Mouse (Mus musculus) forebrain, postnatal 0 days (tissue): ENCODE results near the gene Oasl2. TPM values are rescaled to one million over a fixed set of nuclear protein-coding genes. Genes with fewer than 3 reads are reported as not detected.

Experiments
- ATAC-seq: fragments of 200-750 bp; cut with Nextera tagmentation; 2 replicates; pipeline ENCODE4 v1.8.0; 2017; ENCODE audit warnings: mild to moderate bottlenecking, moderate library complexity
- DNase-seq: peaks from one replicate; pipeline ENCODE4 v3.0.0-alpha.2; 2015
- H3K27ac ChIP-seq: fragments of 300-500 bp; sonication (generic); 2 replicates; pipeline ENCODE4 v1.5.1; 2014; ENCODE audit warnings: low read depth, mild to moderate bottlenecking, antibody characterized with exemption, low read length, moderate library complexity, mixed read lengths
- H3K27me3 ChIP-seq: fragments of 300-500 bp; sonication (generic); 2 replicates; pipeline ENCODE4 v1.6.1; 2014; ENCODE audit warnings: mild to moderate bottlenecking, low read length, mixed read lengths; ENCODE audit not compliant: insufficient read depth
- H3K36me3 ChIP-seq: fragments of 300-500 bp; sonication (generic); 2 replicates; pipeline ENCODE4 v1.6.1; 2014; ENCODE audit warnings: mild to moderate bottlenecking, moderate library complexity; ENCODE audit not compliant: insufficient read depth
- H3K4me1 ChIP-seq: fragments of 300-500 bp; sonication (generic); 2 replicates; pipeline ENCODE4 v1.6.1; 2014; ENCODE audit warnings: antibody characterized with exemption; ENCODE audit not compliant: insufficient read depth
- H3K4me2 ChIP-seq: fragments of 300-500 bp; sonication (generic); 2 replicates; pipeline ENCODE4 v1.6.1; 2014; ENCODE audit warnings: low read depth, mild to moderate bottlenecking, moderate library complexity
- H3K4me3 ChIP-seq: fragments of 300-500 bp; sonication (generic); 2 replicates; pipeline ENCODE4 v1.5.1; 2014; ENCODE audit warnings: low read depth, low read length, mixed read lengths
- H3K9ac ChIP-seq: fragments of 300-500 bp; sonication (generic); 2 replicates; pipeline ENCODE4 v1.6.1; 2014; ENCODE audit warnings: mild to moderate bottlenecking
- H3K9me3 ChIP-seq: fragments of 300-500 bp; sonication (generic); 2 replicates; pipeline ENCODE4 v1.6.1; 2016; ENCODE audit warnings: low read length
- CTCF ChIP-seq: sonication (generic); IDR thresholded peaks from 2 replicates; pipeline ENCODE4 v1.5.1; 2016; ENCODE audit warnings: antibody characterized with exemption, control low read depth, low read depth
- WGBS: fragments of 180-500 bp; shearing (Covaris S2); extraction: QIAGEN DNeasy Blood & Tissue Kit; methylation state at CpG from one replicate; pipeline ENCODE4 v1.1.7; 2014; 5-methylcytosine and 5-hydroxymethylcytosine counted together
- polyA plus RNA-seq: library from polyadenylated mRNA; unstranded; fragments of >200 nt; fragmentation: Nextera tagmentation; extraction: Ambion mirVana; gene quantifications from 2 replicates; pipeline ENCODE4 v1.2.1, GENCODE M21; 2015
- total RNA-seq: library from RNA; depleted of rRNA; stranded (reverse); fragments of >200 nt; gene quantifications from 2 replicates; pipeline ENCODE4 v1.2.3, GENCODE M21; 2014

The Oasl2 gene
- total and polyA plus RNA-seq, 2 experiments from 2014 or later, result 4.8 to 7.0 TPM

DNA sequence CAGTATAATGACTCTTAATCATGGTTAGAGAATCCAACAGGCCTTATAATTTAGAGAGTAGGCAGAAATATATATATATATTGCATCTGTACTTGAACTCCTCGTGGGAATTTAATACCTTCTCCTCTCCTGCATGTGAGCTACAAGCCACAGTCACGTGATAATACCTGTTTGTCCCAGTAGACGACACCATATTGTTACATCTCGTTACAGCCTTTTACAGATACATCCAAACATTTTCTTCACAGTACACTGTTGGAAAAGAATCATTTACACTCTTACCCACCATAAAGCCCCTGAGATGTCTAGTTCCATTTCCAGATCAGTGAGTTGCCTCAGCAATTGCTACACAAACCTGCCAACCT, 46.0 kb downstream of the Oasl2 start:
- peak; percentile 11 for ATAC-seq
- DNase-seq, result no peak
- Histone ChIP-seq H3K27me3 (no peaks in the 10 kb centered on the region), H3K4me1 (0 out of 2 replicates have a peak, but pooled peaks cover 8% of the 10 kb centered on the region), H3K4me2 (peak overlapping the region; percentile 72), H3K27ac (peak overlapping the region; percentile 92), H3K9me3 (no peaks in the 10 kb centered on the region; the same call in 1 of the 2 replicates), H3K4me3 (peak overlapping the region; percentile 81), H3K36me3 (peaks cover 22% of the 10 kb centered on the region), H3K9ac (peak overlapping the region; percentile 96)
- 32% methylated on average over 4 of the region's 4 CpGs for WGBS
- no peak for TF ChIP-seq CTCF

DNA sequence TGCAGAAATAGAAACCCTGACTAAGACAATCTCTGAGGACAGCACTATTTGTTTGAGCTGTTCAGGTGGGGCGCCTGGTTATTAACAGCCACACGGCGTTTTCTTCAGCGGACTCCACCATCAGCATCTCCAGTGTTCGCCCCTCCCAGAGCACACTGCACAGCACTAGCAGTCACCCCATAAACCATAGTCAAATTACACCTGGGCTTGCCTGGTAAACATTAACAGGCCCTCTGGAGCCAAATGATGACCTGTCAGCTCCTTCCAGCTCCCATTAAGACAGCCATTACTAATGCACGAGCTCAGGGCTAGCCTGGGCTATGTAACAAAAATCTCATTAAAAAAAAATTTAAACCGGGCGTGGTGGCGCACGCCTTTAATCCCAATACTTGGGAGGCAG, 48.3 kb downstream of the Oasl2 start:
- peaks cover 45% of the 10 kb centered on the region for H3K36me3 ChIP-seq
- no peaks in the 10 kb centered on the region for H3K9me3 ChIP-seq
- H3K4me3 ChIP-seq, result no peak overlapping the region
- ATAC-seq, result no peak
- 98% methylated on average over 10 of the region's 10 CpGs for WGBS
- no peak overlapping the region for H3K4me2 ChIP-seq
- no peak for DNase-seq
- H3K27me3 ChIP-seq, result no peaks in the 10 kb centered on the region
- H3K9ac ChIP-seq, result no peak overlapping the region
- H3K27ac ChIP-seq, result no peak overlapping the region
- no peak for TF ChIP-seq CTCF
- H3K4me1 ChIP-seq, result 0 out of 2 replicates have a peak, but pooled peaks cover 8% of the 10 kb centered on the region

DNA sequence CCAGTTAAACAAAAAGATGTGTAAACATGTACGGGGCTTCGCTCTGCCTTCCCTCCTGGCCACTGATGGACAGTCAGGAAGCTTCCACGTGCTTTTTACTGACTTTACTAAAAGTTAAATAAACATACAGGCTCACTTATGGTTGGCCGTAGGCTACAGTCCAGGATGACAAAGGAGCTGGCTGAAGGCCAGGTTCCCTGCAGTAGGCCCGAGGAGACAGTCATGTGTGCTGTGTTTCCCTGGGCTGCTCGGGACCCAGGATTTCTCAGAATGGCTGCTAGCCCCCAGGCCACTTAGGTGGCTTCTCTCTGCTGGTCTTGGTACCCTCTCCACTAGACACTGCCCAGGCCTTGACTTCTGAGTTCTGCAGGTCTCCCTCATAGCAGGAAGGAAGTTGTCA, 52.2 kb downstream of the Oasl2 start:
- WGBS, result 51% methylated on average over 6 of the region's 6 CpGs

DNA sequence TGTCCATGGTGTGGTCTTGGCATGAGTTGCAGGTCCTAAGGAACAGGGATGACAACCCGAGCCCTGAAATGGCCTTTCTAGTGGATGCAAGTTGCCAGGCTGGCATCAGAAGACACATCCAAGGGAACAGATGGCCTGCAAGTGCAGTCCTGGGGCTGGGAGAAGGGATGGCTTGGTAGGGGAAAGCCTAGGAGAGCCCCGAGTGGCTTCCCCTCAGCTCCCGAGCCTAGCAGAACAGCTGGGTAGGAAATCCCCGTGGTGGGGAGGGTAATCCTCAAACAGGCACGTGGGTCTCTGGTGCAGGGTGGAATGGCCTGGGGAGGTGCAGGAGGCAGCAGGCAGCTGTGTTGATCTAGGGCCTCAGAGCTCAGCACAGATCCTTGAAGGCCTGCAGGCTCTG, 52.6 kb downstream of the Oasl2 start:
- Histone ChIP-seq H3K9ac (no peak overlapping the region), H3K9me3 (no peaks in the 10 kb centered on the region), H3K4me3 (no peak overlapping the region), H3K27ac (no peak overlapping the region), H3K4me2 (no peak overlapping the region), H3K4me1 (no peaks in the 10 kb centered on the region), H3K27me3 (no peaks in the 10 kb centered on the region), H3K36me3 (peaks cover 46% of the 10 kb centered on the region)
- TF ChIP-seq CTCF, result no peak
- 56% methylated on average over 5 of the region's 5 CpGs for WGBS
- ATAC-seq (peak; percentile 32; the same call in 1 of the 2 replicates), DNase-seq (no peak)

More for the DNA sequence above, 52.2 kb downstream of the Oasl2 start:
- H3K9me3 ChIP-seq, result no peaks in the 10 kb centered on the region
- no peak overlapping the region for H3K4me2 ChIP-seq
- H3K36me3 ChIP-seq, result peaks cover 46% of the 10 kb centered on the region
- TF ChIP-seq CTCF, result no peak
- DNase-seq, result no peak
- ATAC-seq, result no peak
- H3K9ac ChIP-seq, result no peak overlapping the region
- H3K4me1 ChIP-seq, result no peaks in the 10 kb centered on the region
- H3K27ac ChIP-seq, result no peak overlapping the region
- no peaks in the 10 kb centered on the region for H3K27me3 ChIP-seq
- no peak overlapping the region for H3K4me3 ChIP-seq

DNA sequence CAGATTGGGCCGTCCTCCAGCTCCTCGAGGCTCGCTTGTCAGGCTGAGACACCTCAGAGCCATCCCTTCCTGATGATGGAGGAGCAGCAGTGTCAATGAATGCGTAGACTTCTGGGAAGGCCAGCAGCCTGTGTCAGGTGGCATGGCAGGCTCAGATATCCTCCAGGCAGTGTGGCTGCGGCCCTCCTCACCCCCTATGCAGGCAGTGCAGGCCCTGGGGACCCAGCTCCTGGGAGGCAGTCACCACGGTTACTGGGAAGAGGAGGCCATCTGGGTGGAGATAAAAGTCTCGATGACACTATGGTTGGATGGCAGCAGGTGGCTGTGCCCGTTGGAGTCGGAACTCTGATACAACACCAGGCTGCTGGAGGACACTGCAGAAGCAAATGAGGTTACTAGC, 53.1 kb downstream of the Oasl2 start:
- ATAC-seq, result 0 out of 2 replicates have a peak, but pooled peaks have one; percentile 10
- TF ChIP-seq CTCF, result no peak
- Histone ChIP-seq H3K4me2 (no peak overlapping the region), H3K36me3 (peaks cover 46% of the 10 kb centered on the region), H3K27ac (no peak overlapping the region), H3K9ac (no peak overlapping the region), H3K4me3 (no peak overlapping the region), H3K27me3 (no peaks in the 10 kb centered on the region), H3K4me1 (no peaks in the 10 kb centered on the region), H3K9me3 (no peaks in the 10 kb centered on the region)
- WGBS, result 86% methylated on average over 9 of the region's 9 CpGs
- DNase-seq, result no peak

DNA sequence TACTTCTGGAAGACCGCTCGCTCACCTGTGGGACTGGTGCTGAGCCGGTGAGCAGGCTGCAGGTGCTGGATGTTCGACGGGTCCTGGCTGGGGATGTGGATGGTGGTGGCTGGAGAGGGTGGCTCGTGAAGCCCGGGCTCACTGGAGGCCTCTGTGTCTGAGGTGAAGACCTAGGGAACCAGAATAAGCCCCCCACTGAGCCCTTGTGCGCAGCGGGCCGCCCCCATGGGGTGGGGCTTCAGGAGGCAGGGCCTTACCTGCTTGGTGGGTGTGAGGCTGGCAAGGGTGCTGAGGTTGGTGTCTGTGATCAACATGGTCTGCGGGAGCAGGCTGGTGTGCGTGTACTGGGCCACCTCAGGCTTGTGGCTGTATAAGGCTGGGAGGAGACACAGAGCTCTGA, 53.9 kb downstream of the Oasl2 start:
- Histone ChIP-seq H3K9ac (no peak overlapping the region), H3K4me1 (no peaks in the 10 kb centered on the region), H3K27me3 (no peaks in the 10 kb centered on the region), H3K4me2 (no peak overlapping the region), H3K36me3 (peaks cover 45% of the 10 kb centered on the region), H3K27ac (no peak overlapping the region), H3K4me3 (no peak overlapping the region), H3K9me3 (no peaks in the 10 kb centered on the region)
- TF ChIP-seq CTCF, result no peak
- ATAC-seq, result no peak
- WGBS, result 64% methylated on average over 12 of the region's 12 CpGs
- DNase-seq, result no peak

DNA sequence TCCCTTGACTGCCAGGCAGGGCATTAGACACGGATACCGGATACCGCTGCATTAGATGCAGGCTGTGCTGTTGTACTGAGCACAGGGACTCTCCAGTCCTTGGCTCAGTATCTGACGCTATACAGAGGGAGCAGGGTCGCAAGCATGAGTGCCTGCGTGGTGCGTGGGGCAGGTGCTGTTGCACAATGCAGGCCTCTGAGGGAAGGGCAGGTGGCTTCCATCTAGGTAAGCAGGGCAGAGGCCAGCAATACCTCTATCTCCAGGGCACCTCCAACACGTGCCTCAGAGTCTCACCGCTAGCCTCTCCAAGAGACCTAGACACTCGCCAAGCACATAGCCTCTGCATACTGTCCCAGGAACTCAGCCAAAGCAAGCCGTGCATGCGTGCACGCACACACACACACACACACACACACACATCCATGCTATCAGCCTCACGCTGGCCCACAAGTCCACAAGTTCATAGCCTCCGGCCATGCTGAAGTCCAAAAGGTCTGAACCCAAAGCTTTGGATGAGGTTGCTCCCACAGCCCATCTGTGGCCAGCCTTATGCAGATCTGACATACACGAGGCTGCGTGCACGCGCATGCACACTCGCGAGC, 54.6 kb downstream of the Oasl2 start:
- Histone ChIP-seq H3K4me2 (no peak overlapping the region), H3K9me3 (no peaks in the 10 kb centered on the region), H3K4me1 (no peaks in the 10 kb centered on the region), H3K4me3 (no peak overlapping the region), H3K27ac (no peak overlapping the region), H3K36me3 (peaks cover 38% of the 10 kb centered on the region), H3K9ac (no peak overlapping the region), H3K27me3 (no peaks in the 10 kb centered on the region)
- TF ChIP-seq CTCF, result no peak
- DNase-seq, result no peak
- no peak for ATAC-seq
- 84% methylated on average over 21 of the region's 21 CpGs for WGBS
